Mouse (Mus musculus): ENCODE measurements around the gene Ctnnd2.

- TF ChIP-seq POLR2A (IDR thresholded peaks at IDR 0.05; ENCODE audit: extremely low read depth, insufficient read depth, low read length): no peak
- TF ChIP-seq CTCF (IDR thresholded peaks at IDR 0.05; ENCODE audit: low read depth, low read length): no peak
These were observed 113.9 kb downstream of the Ctnnd2 start for GRCm38 (mm10) chr15:30286245-30286642.
